Mouse (Mus musculus) cortical plate, adult 2 months (tissue): ENCODE measurements around the gene Fam193b.

Experiments
- CTCF ChIP-seq: fragments of 200-500 bp; IDR thresholded peaks from 2 replicates; pipeline ENCODE4 v1.5.1; 2011; ENCODE audit warnings: mild to moderate bottlenecking, control low read depth, low read length; ENCODE audit not compliant: insufficient read depth; ENCODE audit errors: extremely low read depth
- POLR2A ChIP-seq: fragments of 200-500 bp; IDR thresholded peaks from 2 replicates; pipeline ENCODE4 v1.6.1; 2011; ENCODE audit warnings: mild to moderate bottlenecking, low read length, control low read depth; ENCODE audit not compliant: insufficient read depth; ENCODE audit errors: extremely low read depth

DNA sequence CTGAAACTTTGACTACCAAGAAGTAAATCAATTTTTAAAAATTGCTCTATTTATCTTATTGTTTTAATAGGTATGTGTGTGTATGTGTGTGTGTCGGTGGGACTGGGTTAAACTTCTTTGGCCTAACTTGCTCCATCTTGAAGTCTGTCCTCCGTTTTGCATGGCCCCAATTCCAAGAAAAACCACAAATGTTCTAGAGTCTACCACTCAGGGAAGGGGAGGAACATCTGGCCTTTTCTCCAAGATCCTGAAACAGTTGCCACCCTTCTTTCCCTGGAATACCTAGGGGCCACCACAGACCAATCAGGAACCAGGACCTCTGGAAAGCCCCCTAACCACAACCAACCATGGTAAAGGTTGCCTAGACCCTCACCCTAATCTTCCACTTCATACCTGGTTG is 1.1 kb upstream of the Fam193b start:
- no peak for TF ChIP-seq CTCF
- TF ChIP-seq POLR2A, result no peak
